Mouse (Mus musculus): ENCODE results near the gene Mecp2. TPM values are rescaled to one million over a fixed set of nuclear protein-coding genes. Genes with fewer than 3 reads are reported as not detected.

Gene Mecp2
- polyA plus RNA-seq, 1 experiment from 2014 or later: 10.5 TPM

DNA sequence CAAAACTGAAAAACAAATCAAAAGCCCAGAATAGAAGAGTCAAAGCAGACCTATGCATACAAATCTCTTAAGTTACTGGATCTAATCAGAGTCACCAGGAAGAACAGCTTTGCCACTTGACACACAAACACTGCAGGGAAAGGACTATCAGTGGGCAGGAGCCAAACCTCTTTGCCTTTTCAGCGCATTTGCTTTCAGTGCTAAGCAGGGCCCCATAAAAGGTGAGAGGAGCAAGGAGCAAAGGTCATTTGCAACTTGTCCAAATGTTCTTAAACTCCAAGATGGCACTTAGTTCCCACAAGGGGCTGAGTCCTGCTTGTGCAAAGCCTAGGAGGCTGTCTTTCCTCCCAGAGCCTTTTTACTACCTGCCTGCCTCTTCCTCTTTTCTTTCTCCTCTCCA is 105.2 kb downstream of the Mecp2 start:
- Histone ChIP-seq H3K36me3 (ENCODE audit: control insufficient read depth, insufficient read depth, low read length) (no peaks in the 10 kb centered on the region), H3K9ac (ENCODE audit: low read length) (no peak overlapping the region), H3K27ac (ENCODE audit: low read length) (no peak overlapping the region), H3K9me3 (replicated peaks; ENCODE audit: control insufficient read depth, low read length) (no peaks in the 10 kb centered on the region), H3K4me2 (ENCODE audit: low read depth, low read length) (no peak overlapping the region), H3K4me3 (replicated peaks; ENCODE audit: low read length) (no peak overlapping the region), H3K4me1 (ENCODE audit: control insufficient read depth, insufficient read depth, low read length) (no peaks in the 10 kb centered on the region), H3K27me3 (ENCODE audit: control insufficient read depth, insufficient read depth, low read length) (no peaks in the 10 kb centered on the region; the same call in 1 of the 2 replicates)
- ATAC-seq (ENCODE audit: insufficient read depth, low FRiP score): no peak
- WGBS: 48% methylated on average over 1 of the region's 1 CpGs

DNA sequence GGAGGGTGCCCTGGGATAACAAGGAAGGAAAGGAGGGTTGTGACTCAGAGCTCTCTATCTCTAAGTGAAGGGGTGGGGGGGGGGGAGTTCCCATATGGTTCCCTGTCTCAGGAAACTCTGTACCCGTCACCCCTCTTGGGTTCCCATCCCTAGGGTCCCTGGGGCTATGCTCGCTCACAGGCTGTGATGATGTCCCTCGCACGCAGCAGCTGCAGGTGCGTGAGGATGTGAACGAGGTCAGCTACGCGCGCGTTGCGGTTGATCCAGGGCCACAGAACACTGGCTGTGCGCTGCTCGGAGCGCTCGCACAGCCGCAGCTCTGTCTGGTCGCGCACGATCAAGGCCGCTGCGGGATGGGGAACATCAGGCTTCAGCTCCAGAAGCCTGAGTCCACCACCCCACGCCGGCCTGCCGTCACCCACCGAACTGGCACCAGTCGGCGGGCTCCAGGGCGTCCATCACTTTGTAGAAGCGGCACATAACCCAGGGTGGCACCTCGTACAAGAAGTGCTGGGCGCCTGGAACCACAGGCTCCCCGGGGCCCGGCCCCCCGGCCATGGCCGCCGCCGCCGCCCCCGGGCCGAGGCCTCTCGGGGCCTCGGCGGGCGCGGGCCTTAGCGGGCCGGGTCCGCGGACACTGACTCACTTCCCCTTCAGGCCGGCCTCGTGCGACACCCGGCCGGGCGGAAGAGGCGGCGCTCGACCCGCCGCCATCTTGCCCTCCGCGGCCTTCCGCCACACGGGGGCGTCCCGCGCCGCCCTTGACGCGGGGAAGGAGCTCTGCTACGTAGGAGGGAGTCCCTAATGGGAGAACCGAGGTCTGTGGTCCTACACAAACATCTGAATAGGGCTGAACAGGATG is 111.7 kb downstream of the Mecp2 start, which contains the start of gene Irak1:
Irak1 (minus strand) TSS at position 731 of the 862 bp plus-strand sequence.
- peak within 1 kb of the TSS; percentile 88 for H3K9ac ChIP-seq (ENCODE audit: low read length)
- H3K4me2 ChIP-seq (ENCODE audit: low read depth, low read length): peak within 1 kb of the TSS; percentile 64
- H3K27ac ChIP-seq (ENCODE audit: low read length): peak within 1 kb of the TSS; percentile 72; the same call in 1 of the 2 replicates
- H3K27me3 ChIP-seq (ENCODE audit: control insufficient read depth, insufficient read depth, low read length): no peaks in the 10 kb centered on the region
- ATAC-seq (ENCODE audit: insufficient read depth, low FRiP score): peak; percentile 91
- 19% methylated on average over 52 of the region's 72 CpGs for WGBS
- no peaks in the 10 kb centered on the region for H3K9me3 ChIP-seq (replicated peaks; ENCODE audit: control insufficient read depth, low read length)
- H3K4me3 ChIP-seq (replicated peaks; ENCODE audit: low read length): peak within 1 kb of the TSS; percentile 62
- peaks cover 4% of the 10 kb centered on the region; the same call in 1 of the 2 replicates for H3K4me1 ChIP-seq (ENCODE audit: control insufficient read depth, insufficient read depth, low read length)
- H3K36me3 ChIP-seq (ENCODE audit: control insufficient read depth, insufficient read depth, low read length): no peaks in the 10 kb centered on the region

DNA sequence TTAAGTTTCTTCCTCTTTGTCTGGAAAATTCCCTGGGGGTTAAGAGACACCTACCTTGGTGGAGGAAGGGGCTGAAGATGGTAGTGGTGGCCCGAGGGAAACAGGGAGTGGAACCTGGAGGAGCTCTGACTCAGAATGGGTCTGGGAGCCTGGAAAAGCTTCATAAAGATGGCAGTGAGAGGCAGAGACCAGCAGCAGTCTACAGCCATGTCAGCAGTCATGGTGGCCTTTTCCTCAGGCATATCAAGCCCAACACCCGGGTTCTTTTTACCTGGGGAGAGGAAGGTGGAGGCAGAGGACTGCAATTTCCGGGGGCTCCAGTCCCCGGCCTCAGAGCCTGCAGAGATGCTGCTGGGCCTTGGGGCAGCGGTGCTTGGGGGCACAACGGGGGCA is 112.4 kb downstream of the Mecp2 start:
- Histone ChIP-seq H3K4me3 (replicated peaks; ENCODE audit: low read length) (peak overlapping the region; percentile 62), H3K9ac (ENCODE audit: low read length) (peak overlapping the region; percentile 88), H3K4me1 (ENCODE audit: control insufficient read depth, insufficient read depth, low read length) (peaks cover 4% of the 10 kb centered on the region; the same call in 1 of the 2 replicates), H3K27me3 (ENCODE audit: control insufficient read depth, insufficient read depth, low read length) (no peaks in the 10 kb centered on the region), H3K9me3 (replicated peaks; ENCODE audit: control insufficient read depth, low read length) (no peaks in the 10 kb centered on the region), H3K36me3 (ENCODE audit: control insufficient read depth, insufficient read depth, low read length) (no peaks in the 10 kb centered on the region), H3K4me2 (ENCODE audit: low read depth, low read length) (peak overlapping the region; percentile 64), H3K27ac (ENCODE audit: low read length) (peak overlapping the region; percentile 72; the same call in 1 of the 2 replicates)
- no peak for ATAC-seq (ENCODE audit: insufficient read depth, low FRiP score)
- WGBS: 25% methylated on average over 5 of the region's 6 CpGs

DNA sequence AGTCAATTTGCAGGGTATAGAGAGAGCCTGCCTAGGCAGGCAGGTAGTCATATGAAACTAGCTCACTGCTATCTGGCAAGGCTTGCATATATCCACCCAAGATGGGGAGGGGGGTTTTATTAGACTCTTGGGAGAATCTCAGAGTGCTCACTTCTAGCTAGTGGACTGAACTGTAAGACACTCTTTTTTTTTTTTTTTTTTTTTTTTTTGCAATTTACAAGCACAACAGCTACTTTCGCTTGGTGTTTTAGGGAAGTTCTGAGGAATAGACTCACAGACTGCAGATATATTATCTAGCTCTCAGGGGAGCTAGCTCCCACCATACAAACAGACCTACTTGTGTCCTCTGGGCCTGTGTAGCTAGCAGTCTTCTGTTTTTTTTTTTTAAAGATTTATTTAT is 120.6 kb downstream of the Mecp2 start:
- Histone ChIP-seq H3K36me3 (ENCODE audit: control insufficient read depth, insufficient read depth, low read length) (0 out of 2 replicates have a peak, but pooled peaks cover 3% of the 10 kb centered on the region), H3K4me2 (ENCODE audit: low read depth, low read length) (no peak overlapping the region), H3K27ac (ENCODE audit: low read length) (no peak overlapping the region), H3K9me3 (replicated peaks; ENCODE audit: control insufficient read depth, low read length) (no peaks in the 10 kb centered on the region), H3K27me3 (ENCODE audit: control insufficient read depth, insufficient read depth, low read length) (no peaks in the 10 kb centered on the region; the same call in 1 of the 2 replicates), H3K9ac (ENCODE audit: low read length) (no peak overlapping the region), H3K4me3 (replicated peaks; ENCODE audit: low read length) (no peak overlapping the region), H3K4me1 (ENCODE audit: control insufficient read depth, insufficient read depth, low read length) (no peaks in the 10 kb centered on the region)
- ATAC-seq (ENCODE audit: insufficient read depth, low FRiP score): no peak
- WGBS: 100% methylated on average over 1 of the region's 1 CpGs

DNA sequence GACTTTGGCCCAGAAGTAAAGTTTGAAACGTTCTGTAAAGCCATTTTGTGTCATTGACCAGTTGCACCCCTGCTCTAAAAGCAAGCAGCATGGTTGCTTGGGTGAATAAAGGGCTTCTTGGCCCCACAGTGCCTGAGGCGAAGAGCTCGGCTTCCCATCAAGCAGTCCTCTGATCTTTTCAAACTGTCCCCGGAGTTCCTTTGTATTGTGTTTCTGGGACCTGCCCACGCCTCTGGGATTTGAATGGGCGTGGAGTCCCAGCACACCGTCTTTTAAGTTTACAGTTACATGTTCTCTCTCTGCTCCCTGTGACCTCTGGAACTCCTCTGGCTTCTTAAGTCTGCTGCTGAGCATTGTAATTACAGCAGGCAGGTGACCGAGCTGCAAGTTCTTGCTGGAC is 127.1 kb downstream of the Mecp2 start:
- H3K4me2 ChIP-seq (ENCODE audit: low read depth, low read length): no peak overlapping the region
- 41% methylated on average over 8 of the region's 8 CpGs for WGBS
- no peaks in the 10 kb centered on the region; the same call in 1 of the 2 replicates for H3K27me3 ChIP-seq (ENCODE audit: control insufficient read depth, insufficient read depth, low read length)
- no peak for ATAC-seq (ENCODE audit: insufficient read depth, low FRiP score)
- no peak overlapping the region for H3K9ac ChIP-seq (ENCODE audit: low read length)
- no peaks in the 10 kb centered on the region for H3K4me1 ChIP-seq (ENCODE audit: control insufficient read depth, insufficient read depth, low read length)
- H3K27ac ChIP-seq (ENCODE audit: low read length): no peak overlapping the region
- no peaks in the 10 kb centered on the region for H3K9me3 ChIP-seq (replicated peaks; ENCODE audit: control insufficient read depth, low read length)
- H3K36me3 ChIP-seq (ENCODE audit: control insufficient read depth, insufficient read depth, low read length): no peaks in the 10 kb centered on the region
- no peak overlapping the region for H3K4me3 ChIP-seq (replicated peaks; ENCODE audit: low read length)

DNA sequence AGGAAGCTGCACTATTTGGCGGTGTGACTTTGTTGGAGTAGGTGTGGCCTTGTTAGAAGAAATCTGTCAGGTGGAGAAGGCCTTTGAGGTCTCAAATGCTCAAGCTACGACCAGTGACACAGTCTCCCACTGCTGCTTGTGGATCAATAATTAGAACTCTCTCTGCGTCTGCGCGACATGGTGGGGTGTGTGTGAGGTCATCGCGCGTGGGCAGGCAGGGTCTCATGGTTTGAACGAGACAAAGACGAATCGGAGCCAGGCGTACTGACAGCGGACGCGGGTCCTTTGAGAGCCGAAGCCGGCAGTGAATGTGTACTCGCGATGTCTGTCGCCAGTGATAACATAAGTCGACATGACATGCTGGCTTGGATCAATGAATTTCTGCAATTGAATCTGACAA is 128.8 kb downstream of the Mecp2 start:
- no peaks in the 10 kb centered on the region for H3K36me3 ChIP-seq (ENCODE audit: control insufficient read depth, insufficient read depth, low read length)
- H3K27me3 ChIP-seq (ENCODE audit: control insufficient read depth, insufficient read depth, low read length): no peaks in the 10 kb centered on the region; the same call in 1 of the 2 replicates
- H3K4me1 ChIP-seq (ENCODE audit: control insufficient read depth, insufficient read depth, low read length): no peaks in the 10 kb centered on the region
- H3K9ac ChIP-seq (ENCODE audit: low read length): no peak overlapping the region
- H3K4me3 ChIP-seq (replicated peaks; ENCODE audit: low read length): no peak overlapping the region
- H3K9me3 ChIP-seq (replicated peaks; ENCODE audit: control insufficient read depth, low read length): no peaks in the 10 kb centered on the region
- 71% methylated on average over 21 of the region's 21 CpGs for WGBS
- no peak for ATAC-seq (ENCODE audit: insufficient read depth, low FRiP score)
- no peak overlapping the region for H3K27ac ChIP-seq (ENCODE audit: low read length)
- H3K4me2 ChIP-seq (ENCODE audit: low read depth, low read length): no peak overlapping the region

DNA sequence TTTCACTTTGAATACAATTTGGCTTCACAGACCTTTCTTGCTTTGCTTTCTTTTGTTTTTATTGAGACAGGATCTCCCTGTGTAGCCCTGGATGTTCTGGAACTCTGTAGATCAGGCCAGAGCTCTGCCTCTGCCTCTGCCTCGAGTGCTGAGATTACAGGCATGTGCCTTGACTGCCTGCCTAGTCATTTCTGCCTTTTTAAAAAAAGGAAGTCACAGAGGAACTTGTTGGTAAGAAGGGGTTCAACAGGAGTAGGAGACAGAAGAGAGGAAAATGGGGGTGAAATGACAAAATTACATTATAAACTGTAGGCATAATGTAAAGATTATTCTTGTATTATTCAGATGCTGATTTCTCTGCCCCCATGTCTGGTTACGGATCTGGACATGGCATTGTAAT is 131.5 kb downstream of the Mecp2 start:
- WGBS: 67% methylated on average over 2 of the region's 2 CpGs
- Histone ChIP-seq H3K9me3 (replicated peaks; ENCODE audit: control insufficient read depth, low read length) (no peaks in the 10 kb centered on the region), H3K4me1 (ENCODE audit: control insufficient read depth, insufficient read depth, low read length) (0 out of 2 replicates have a peak, but pooled peaks cover 3% of the 10 kb centered on the region), H3K4me2 (ENCODE audit: low read depth, low read length) (no peak overlapping the region), H3K9ac (ENCODE audit: low read length) (no peak overlapping the region), H3K4me3 (replicated peaks; ENCODE audit: low read length) (no peak overlapping the region), H3K27me3 (ENCODE audit: control insufficient read depth, insufficient read depth, low read length) (no peaks in the 10 kb centered on the region; the same call in 1 of the 2 replicates), H3K27ac (ENCODE audit: low read length) (no peak overlapping the region), H3K36me3 (ENCODE audit: control insufficient read depth, insufficient read depth, low read length) (no peaks in the 10 kb centered on the region)
- no peak for ATAC-seq (ENCODE audit: insufficient read depth, low FRiP score)

DNA sequence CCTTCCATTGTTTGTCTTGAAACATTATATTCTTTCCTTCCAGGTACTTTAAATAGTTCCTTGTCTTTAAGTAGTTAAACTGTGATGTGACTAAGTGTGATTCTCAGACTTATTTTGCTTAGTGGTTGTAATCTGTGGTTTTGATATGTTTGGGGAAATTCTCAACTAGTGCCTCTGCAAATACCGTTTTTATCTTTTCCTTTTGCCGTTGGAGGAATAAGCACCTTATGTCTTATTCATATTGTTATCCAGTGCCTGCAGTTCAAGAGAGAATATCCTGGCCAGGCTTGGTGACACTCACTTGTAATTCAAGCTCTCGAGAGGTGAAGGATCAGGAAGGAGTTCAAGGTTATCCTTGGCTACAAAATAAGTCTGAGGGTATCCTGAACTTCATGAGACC is 134.1 kb downstream of the Mecp2 start:
- ATAC-seq (ENCODE audit: insufficient read depth, low FRiP score): no peak
- Histone ChIP-seq H3K4me2 (ENCODE audit: low read depth, low read length) (no peak overlapping the region), H3K27me3 (ENCODE audit: control insufficient read depth, insufficient read depth, low read length) (no peaks in the 10 kb centered on the region), H3K4me1 (ENCODE audit: control insufficient read depth, insufficient read depth, low read length) (0 out of 2 replicates have a peak, but pooled peaks cover 3% of the 10 kb centered on the region), H3K9me3 (replicated peaks; ENCODE audit: control insufficient read depth, low read length) (no peaks in the 10 kb centered on the region), H3K27ac (ENCODE audit: low read length) (no peak overlapping the region), H3K36me3 (ENCODE audit: control insufficient read depth, insufficient read depth, low read length) (no peaks in the 10 kb centered on the region), H3K9ac (ENCODE audit: low read length) (no peak overlapping the region), H3K4me3 (replicated peaks; ENCODE audit: low read length) (no peak overlapping the region)
- 77% methylated on average over 3 of the region's 3 CpGs for WGBS
